Mouse (Mus musculus) limb, embryonic 13.5 days (tissue): Measurements from ENCODE around the gene Cx3cr1. TPM values are rescaled to one million over a fixed set of nuclear protein-coding genes. Genes with fewer than 3 reads are reported as not detected.
A peak's percentile ranks its signal among the peaks of the same experiment; 100 is the strongest.

Experiments used
- ATAC-seq: fragments of 200-750 bp; cut with Nextera tagmentation; 2 replicates; pipeline ENCODE4 v1.8.0; 2017; ENCODE audit warnings: low read depth, moderate number of reproducible peaks, moderate TSS enrichment; ENCODE audit not compliant: low FRiP score
- H3K27ac ChIP-seq: fragments of 300-500 bp; sonication (generic); 2 replicates; pipeline ENCODE4 v1.5.1; 2015; ENCODE audit warnings: inconsistent platforms, mild to moderate bottlenecking, moderate library complexity
- H3K27me3 ChIP-seq: fragments of 300-500 bp; sonication (generic); 2 replicates; pipeline ENCODE4 v1.6.1; 2015; ENCODE audit warnings: mild to moderate bottlenecking, inconsistent platforms
- H3K36me3 ChIP-seq: fragments of 300-500 bp; sonication (generic); 2 replicates; pipeline ENCODE4 v1.6.1; 2015; ENCODE audit warnings: inconsistent platforms, mild to moderate bottlenecking, moderate library complexity
- H3K4me1 ChIP-seq: fragments of 300-500 bp; sonication (generic); 2 replicates; pipeline ENCODE4 v1.6.1; 2015; ENCODE audit warnings: inconsistent platforms
- H3K4me2 ChIP-seq: fragments of 300-500 bp; sonication (generic); replicated peaks from 2 replicates; pipeline ENCODE4 v1.6.1; 2015; ENCODE audit warnings: inconsistent platforms, mild to moderate bottlenecking, moderate library complexity
- H3K4me3 ChIP-seq: fragments of 300-500 bp; sonication (generic); 2 replicates; pipeline ENCODE4 v1.5.1; 2015; ENCODE audit warnings: moderate library complexity, mild to moderate bottlenecking, inconsistent platforms
- H3K9ac ChIP-seq: fragments of 300-500 bp; sonication (generic); 2 replicates; pipeline ENCODE4 v1.6.1; 2015; ENCODE audit warnings: mild to moderate bottlenecking, inconsistent platforms
- H3K9me3 ChIP-seq: fragments of 300-500 bp; sonication (generic); 2 replicates; pipeline ENCODE4 v1.6.1; 2016; ENCODE audit warnings: inconsistent platforms
- WGBS: fragments of 180-500 bp; shearing (Covaris S2); methylation state at CpG from one replicate; pipeline ENCODE4 v1.1.7; 2015; 5-methylcytosine and 5-hydroxymethylcytosine counted together
- polyA plus RNA-seq: library from polyadenylated mRNA; unstranded; fragments of >200 nt; fragmentation: Nextera tagmentation; extraction: Ambion mirVana; gene quantifications from 2 replicates; pipeline ENCODE4 v1.2.1, GENCODE M21; 2015

The Cx3cr1 gene
- polyA plus RNA-seq, 1 experiment from 2014 or later = 11.0 TPM

- Histone ChIP-seq H3K9ac (no peak overlapping the region), H3K4me3 (no peak overlapping the region), H3K27ac (no peak overlapping the region), H3K9me3 (no peaks in the 10 kb centered on the region), H3K4me2 (no peak overlapping the region), H3K36me3 (no peaks in the 10 kb centered on the region), H3K4me1 (no peaks in the 10 kb centered on the region), H3K27me3 (no peaks in the 10 kb centered on the region)
- ATAC-seq = no peak
- WGBS = 70% methylated on average over 6 of the region's 6 CpGs
Observed at GRCm38 (mm10) chr9:120081247-120081646, 11.6 kb upstream of the Cx3cr1 start.

- Histone ChIP-seq H3K27me3 (no peaks in the 10 kb centered on the region), H3K4me1 (no peaks in the 10 kb centered on the region), H3K9me3 (no peaks in the 10 kb centered on the region), H3K27ac (no peak overlapping the region), H3K36me3 (no peaks in the 10 kb centered on the region), H3K4me2 (no peak overlapping the region), H3K4me3 (no peak overlapping the region), H3K9ac (no peak overlapping the region)
- WGBS = 80% methylated on average over 8 of the region's 8 CpGs
- ATAC-seq = no peak
Observed at GRCm38 (mm10) chr9:120080546-120081108, 10.9 kb upstream of the Cx3cr1 start.

GRCm38 (mm10) chr9:120079901-120080300 is 10.2 kb upstream of the Cx3cr1 start:
- no peak for ATAC-seq
- WGBS = 74% methylated on average over 7 of the region's 7 CpGs
- Histone ChIP-seq H3K9ac (no peak overlapping the region), H3K4me1 (no peaks in the 10 kb centered on the region), H3K9me3 (no peaks in the 10 kb centered on the region), H3K36me3 (no peaks in the 10 kb centered on the region), H3K4me3 (no peak overlapping the region), H3K27me3 (no peaks in the 10 kb centered on the region), H3K4me2 (no peak overlapping the region), H3K27ac (no peak overlapping the region)

- Histone ChIP-seq H3K9ac (no peak overlapping the region), H3K27me3 (no peaks in the 10 kb centered on the region), H3K9me3 (no peaks in the 10 kb centered on the region), H3K4me2 (no peak overlapping the region), H3K4me3 (no peak overlapping the region), H3K27ac (no peak overlapping the region), H3K36me3 (no peaks in the 10 kb centered on the region), H3K4me1 (no peaks in the 10 kb centered on the region)
- ATAC-seq = no peak
- 81% methylated on average over 3 of the region's 3 CpGs for WGBS
Observed at GRCm38 (mm10) chr9:120078241-120078640, 8.6 kb upstream of the Cx3cr1 start.

- Histone ChIP-seq H3K4me3 (no peak overlapping the region), H3K27ac (no peak overlapping the region), H3K4me2 (no peak overlapping the region), H3K27me3 (no peaks in the 10 kb centered on the region), H3K9ac (no peak overlapping the region), H3K9me3 (no peaks in the 10 kb centered on the region), H3K36me3 (no peaks in the 10 kb centered on the region), H3K4me1 (no peaks in the 10 kb centered on the region)
- WGBS = 82% methylated on average over 7 of the region's 7 CpGs
- no peak for ATAC-seq
Observed at GRCm38 (mm10) chr9:120074516-120074915, 4.8 kb upstream of the Cx3cr1 start.

GRCm38 (mm10) chr9:120073169-120073568 is 3.5 kb upstream of the Cx3cr1 start:
- no peaks in the 10 kb centered on the region for H3K9me3 ChIP-seq

GRCm38 (mm10) chr9:120071251-120071650 is 1.6 kb upstream of the Cx3cr1 start:
- WGBS = 68% methylated on average over 2 of the region's 2 CpGs
- H3K4me2 ChIP-seq = no peak overlapping the region
- H3K9me3 ChIP-seq = no peaks in the 10 kb centered on the region
- no peak for ATAC-seq
- no peak overlapping the region for H3K4me3 ChIP-seq
- H3K36me3 ChIP-seq = no peaks in the 10 kb centered on the region
- no peaks in the 10 kb centered on the region for H3K27me3 ChIP-seq
- no peak overlapping the region for H3K9ac ChIP-seq
- H3K27ac ChIP-seq = no peak overlapping the region
- no peaks in the 10 kb centered on the region for H3K4me1 ChIP-seq

More at GRCm38 (mm10) chr9:120073169-120073568, 3.5 kb upstream of the Cx3cr1 start:
- Histone ChIP-seq H3K36me3 (no peaks in the 10 kb centered on the region), H3K27ac (no peak overlapping the region), H3K4me2 (no peak overlapping the region), H3K4me3 (no peak overlapping the region), H3K4me1 (no peaks in the 10 kb centered on the region), H3K9ac (no peak overlapping the region), H3K27me3 (no peaks in the 10 kb centered on the region)
- 0 out of 2 replicates have a peak, but pooled peaks have one; percentile 48 for ATAC-seq
- 15% methylated on average over 3 of the region's 3 CpGs for WGBS

GRCm38 (mm10) chr9:120068047-120068446 is 1.6 kb downstream of the Cx3cr1 start:
- H3K4me2 ChIP-seq = no peak overlapping the region
- H3K9ac ChIP-seq = no peak overlapping the region
- no peaks in the 10 kb centered on the region for H3K9me3 ChIP-seq
- no peak for ATAC-seq
- no peak overlapping the region for H3K27ac ChIP-seq
- H3K27me3 ChIP-seq = no peaks in the 10 kb centered on the region
- 59% methylated on average over 10 of the region's 10 CpGs for WGBS
- H3K4me3 ChIP-seq = no peak overlapping the region
- no peaks in the 10 kb centered on the region for H3K36me3 ChIP-seq
- no peaks in the 10 kb centered on the region for H3K4me1 ChIP-seq

GRCm38 (mm10) chr9:120067609-120068008 is 2.1 kb downstream of the Cx3cr1 start:
- Histone ChIP-seq H3K9me3 (no peaks in the 10 kb centered on the region), H3K9ac (no peak overlapping the region), H3K4me2 (no peak overlapping the region), H3K27me3 (no peaks in the 10 kb centered on the region), H3K27ac (no peak overlapping the region), H3K4me1 (no peaks in the 10 kb centered on the region), H3K4me3 (no peak overlapping the region), H3K36me3 (no peaks in the 10 kb centered on the region)
- 71% methylated on average over 2 of the region's 2 CpGs for WGBS
- no peak for ATAC-seq

GRCm38 (mm10) chr9:120064317-120064716 is 5.4 kb downstream of the Cx3cr1 start:
- no peak overlapping the region for H3K27ac ChIP-seq
- H3K36me3 ChIP-seq = no peaks in the 10 kb centered on the region
- no peaks in the 10 kb centered on the region for H3K27me3 ChIP-seq
- H3K9ac ChIP-seq = no peak overlapping the region
- H3K4me3 ChIP-seq = no peak overlapping the region
- no peaks in the 10 kb centered on the region for H3K9me3 ChIP-seq
- no peak overlapping the region for H3K4me2 ChIP-seq
- no peak for ATAC-seq
- no peaks in the 10 kb centered on the region for H3K4me1 ChIP-seq
- 69% methylated on average over 4 of the region's 4 CpGs for WGBS

GRCm38 (mm10) chr9:120058730-120059129 is 10.9 kb downstream of the Cx3cr1 start:
- no peak overlapping the region for H3K4me2 ChIP-seq
- H3K27me3 ChIP-seq = no peaks in the 10 kb centered on the region
- H3K27ac ChIP-seq = no peak overlapping the region
- no peak overlapping the region for H3K9ac ChIP-seq
- no peaks in the 10 kb centered on the region for H3K36me3 ChIP-seq
- ATAC-seq = no peak
- no peaks in the 10 kb centered on the region for H3K9me3 ChIP-seq
- H3K4me3 ChIP-seq = no peak overlapping the region
- no peaks in the 10 kb centered on the region for H3K4me1 ChIP-seq
- WGBS = 68% methylated on average over 3 of the region's 3 CpGs

- Histone ChIP-seq H3K27me3 (no peaks in the 10 kb centered on the region), H3K4me3 (no peak overlapping the region), H3K4me2 (no peak overlapping the region), H3K4me1 (no peaks in the 10 kb centered on the region), H3K36me3 (no peaks in the 10 kb centered on the region), H3K9ac (no peak overlapping the region), H3K9me3 (no peaks in the 10 kb centered on the region), H3K27ac (no peak overlapping the region)
- no peak for ATAC-seq
- 66% methylated on average over 9 of the region's 9 CpGs for WGBS
Observed at GRCm38 (mm10) chr9:120056201-120056600, 13.5 kb downstream of the Cx3cr1 start.

- no peak overlapping the region for H3K27ac ChIP-seq
- H3K4me2 ChIP-seq = no peak overlapping the region
- WGBS = 57% methylated on average over 8 of the region's 8 CpGs
- no peak overlapping the region for H3K4me3 ChIP-seq
- H3K9me3 ChIP-seq = no peaks in the 10 kb centered on the region
- H3K9ac ChIP-seq = no peak overlapping the region
- H3K36me3 ChIP-seq = no peaks in the 10 kb centered on the region
- H3K4me1 ChIP-seq = no peaks in the 10 kb centered on the region
- ATAC-seq = no peak
- no peaks in the 10 kb centered on the region for H3K27me3 ChIP-seq
Observed at GRCm38 (mm10) chr9:120054545-120055277, 15.0 kb downstream of the Cx3cr1 start.
